Mouse (Mus musculus) embryonic fibroblast, embryonic 13.5 days (primary cell): ENCODE results near the gene Scrn2. TPM values are rescaled to one million over a fixed set of nuclear protein-coding genes. Genes with fewer than 3 reads are reported as not detected.

Experiments
- H3K27ac ChIP-seq: 2 replicates; pipeline ENCODE4 v1.5.1; 2012; ENCODE audit warnings: low read length, control low read depth, inconsistent platforms; ENCODE audit not compliant: insufficient read depth
- H3K4me1 ChIP-seq: 2 replicates; pipeline ENCODE4 v1.6.1; 2011; ENCODE audit warnings: low read length; ENCODE audit not compliant: control insufficient read depth, insufficient read depth
- H3K4me3 ChIP-seq: 2 replicates; pipeline ENCODE4 v1.5.1; 2011; ENCODE audit warnings: mild to moderate bottlenecking, control low read depth, low read length; ENCODE audit not compliant: insufficient read depth
- CTCF ChIP-seq: IDR thresholded peaks from 2 replicates; pipeline ENCODE4 v1.5.1; 2011; ENCODE audit warnings: mild to moderate bottlenecking, control low read depth, low read length, moderate library complexity, borderline replicate concordance; ENCODE audit not compliant: insufficient read depth
- POLR2A ChIP-seq: IDR thresholded peaks from 2 replicates; pipeline ENCODE4 v1.6.1; 2011; ENCODE audit warnings: low read depth, mild to moderate bottlenecking, control low read depth, low read length, moderate library complexity
- polyA plus RNA-seq: library from polyadenylated mRNA; stranded (reverse); fragments of >200 nt; gene quantifications from 2 replicates; pipeline ENCODE4 v1.2.4, GENCODE M21; 2011; ENCODE audit warnings: low read depth; ENCODE audit not compliant: missing spikeins, insufficient read length

Gene Scrn2
- polyA plus RNA-seq, 1 experiment: 9.7 TPM

GRCm38 (mm10) chr11:97032499-97032898, 2.8 kb downstream of the Scrn2 start:
- Histone ChIP-seq H3K4me1 (no peaks in the 10 kb centered on the region), H3K27ac (no peak overlapping the region), H3K4me3 (no peak overlapping the region)
- TF ChIP-seq POLR2A (no peak), CTCF (no peak)

GRCm38 (mm10) chr11:97033781-97034180, 4.0 kb downstream of the Scrn2 start:
- TF ChIP-seq POLR2A (no peak), CTCF (no peak)
- no peaks in the 10 kb centered on the region for H3K4me1 ChIP-seq
- no peak overlapping the region for H3K4me3 ChIP-seq
- no peak overlapping the region for H3K27ac ChIP-seq

- no peak overlapping the region for H3K27ac ChIP-seq
- TF ChIP-seq CTCF (no peak), POLR2A (no peak)
These were observed 6.4 kb downstream of the Scrn2 start for GRCm38 (mm10) chr11:97036141-97036540.

GRCm38 (mm10) chr11:97038881-97039280, 9.1 kb downstream of the Scrn2 start:
- no peaks in the 10 kb centered on the region; the same call in 1 of the 2 replicates for H3K4me1 ChIP-seq
- H3K27ac ChIP-seq: no peak overlapping the region
- no peak overlapping the region for H3K4me3 ChIP-seq
- TF ChIP-seq POLR2A (no peak), CTCF (no peak)

More at GRCm38 (mm10) chr11:97036141-97036540, 6.4 kb downstream of the Scrn2 start:
- H3K4me3 ChIP-seq: no peak overlapping the region
- H3K4me1 ChIP-seq: no peaks in the 10 kb centered on the region

GRCm38 (mm10) chr11:97040301-97041021, 10.7 kb downstream of the Scrn2 start:
- Histone ChIP-seq H3K27ac (no peak overlapping the region), H3K4me3 (peak overlapping the region; percentile 55; the same call in 1 of the 2 replicates), H3K4me1 (no peaks in the 10 kb centered on the region; the same call in 1 of the 2 replicates)
- TF ChIP-seq CTCF (no peak), POLR2A (no peak)

GRCm38 (mm10) chr11:97041022-97041899, 11.5 kb downstream of the Scrn2 start, which contains the start of the genes Lrrc46 and Mrpl10:
TSS of gene Lrrc46 (minus strand) at chr11:97041407.
TSS of gene Mrpl10 (plus strand) at chr11:97041560.
- no peak within 1 kb of the TSS for H3K27ac ChIP-seq
- peak within 1 kb of the TSS; percentile 89 for H3K4me3 ChIP-seq
- no peaks in the 10 kb centered on the region; the same call in 1 of the 2 replicates for H3K4me1 ChIP-seq
- TF ChIP-seq POLR2A (peak; percentile 86), CTCF (no peak)

- Histone ChIP-seq H3K27ac (no peak overlapping the region), H3K4me3 (no peak overlapping the region), H3K4me1 (no peaks in the 10 kb centered on the region; the same call in 1 of the 2 replicates)
- TF ChIP-seq CTCF (no peak), POLR2A (no peak)
These were observed 15.2 kb downstream of the Scrn2 start for GRCm38 (mm10) chr11:97044902-97045301.

- Histone ChIP-seq H3K27ac (no peak overlapping the region), H3K4me1 (no peaks in the 10 kb centered on the region; the same call in 1 of the 2 replicates), H3K4me3 (no peak overlapping the region)
- TF ChIP-seq CTCF: no peak
- TF ChIP-seq POLR2A: no peak
These were observed 16.1 kb downstream of the Scrn2 start for GRCm38 (mm10) chr11:97045861-97046260.

GRCm38 (mm10) chr11:97048090-97048650, 18.4 kb downstream of the Scrn2 start:
- TF ChIP-seq CTCF (no peak), POLR2A (no peak)
- Histone ChIP-seq H3K4me3 (no peak overlapping the region), H3K4me1 (peaks cover 6% of the 10 kb centered on the region), H3K27ac (no peak overlapping the region)
